Comparison of ENCODE assay signal across 17 mouse cellular contexts in genomic region chr17:10473826-10474384, GRCm38 (mm10).
A peak's percentile ranks its signal among the peaks of the same experiment; 100 is the strongest.
DNase-seq lines count a peak whose midpoint lies in the region; ATAC-seq and TF ChIP-seq lines count a peak whose summit lies in the region.
"Had no signal": no experiment of that assay in that cellular context is flagged by ENCODE, and none has a peak within 500 bp of the region (broad histone marks: within the 10 kb centered on the region; RNA-seq: fewer than 3 reads in every experiment).

No protein-coding gene starts in this region.

- peak; percentile 99 for DNase-seq in heart, adult 11 months
- no peak for DNase-seq in heart, postnatal 36 days
- DNase-seq in heart, adult 2 months, result peak in 1 of 2 experiments; percentile 79
- DNase-seq in adrenal gland, postnatal 25 days, result no peak
- no peak for DNase-seq in thymus, adult 18-20 months
- DNase-seq: cerebellum, adult 18-20 months; liver, embryonic 13.5 days; retina, postnatal 1 day; right cerebral cortex, postnatal 4 days; thymus, postnatal 36 days had no signal

- peak; percentile 94 for TF ChIP-seq EP300 in heart, adult 2 months (IDR thresholded peaks at IDR 0.05; ENCODE audit: insufficient read depth, low read depth, low read length)

- peaks cover 4% of the 10 kb centered on the region for H3K4me1 ChIP-seq in heart, adult 2 months (ENCODE audit: control insufficient read depth, insufficient read depth, low read length)
- peaks cover 28 to 46% of the 10 kb centered on the region in 2 experiments for H3K4me1 ChIP-seq in heart, embryonic 14.5 days (ENCODE audit: control insufficient read depth in 2 of 2, insufficient read depth in 2 of 2, low read length in 2 of 2)
- H3K4me1 ChIP-seq in intestine, embryonic 16.5 days (ENCODE audit: control insufficient read depth, insufficient read depth, low read length), result 0 out of 2 replicates have a peak, but pooled peaks cover 5% of the 10 kb centered on the region
- H3K4me1 ChIP-seq: liver, embryonic 13.5 days; midbrain, embryonic 12.5 days had no signal

- H3K79me2 ChIP-seq in heart, adult 2 months (replicated peaks; ENCODE audit: control insufficient read depth, insufficient read depth, low read length), result no peaks in the 10 kb centered on the region

- WGBS in heart, adult 2 months, result 23% methylated on average over 7 of the region's 7 CpGs
- WGBS in heart, embryonic 14.5 days, result 2% methylated on average over 7 of the region's 7 CpGs
- 32% methylated on average over 7 of the region's 7 CpGs for WGBS in intestine, embryonic 16.5 days

- H3K9me3 ChIP-seq in heart, embryonic 14.5 days (ENCODE audit: control insufficient read depth, low read length), result no peaks in the 10 kb centered on the region
- no peaks in the 10 kb centered on the region for H3K9me3 ChIP-seq in intestine, embryonic 16.5 days (ENCODE audit: control insufficient read depth, low read length)
- H3K9me3 ChIP-seq: forebrain, embryonic 15.5 days; liver, embryonic 13.5 days; lung, embryonic 15.5 days; midbrain, embryonic 12.5 days had no signal

- peak overlapping the region; percentile 7; the same call in 1 of the 2 replicates for H3K4me3 ChIP-seq in heart, adult 2 months
- H3K4me3 ChIP-seq in heart, embryonic 14.5 days (ENCODE audit: control insufficient read depth in 1 of 2, insufficient read depth in 1 of 2, low read depth in 1 of 2, low read length in 2 of 2), result no peak overlapping the region
- no peak overlapping the region for H3K4me3 ChIP-seq in intestine, embryonic 16.5 days (ENCODE audit: low read length)
- H3K4me3 ChIP-seq: erythroblast, embryonic 14.5 days; forebrain, embryonic 15.5 days; liver, embryonic 13.5 days; lung, embryonic 15.5 days; midbrain, embryonic 12.5 days had no signal

- no peaks in the 10 kb centered on the region for H3K36me3 ChIP-seq in heart, adult 2 months (ENCODE audit: control insufficient read depth, insufficient read depth, low read length)
- no peaks in the 10 kb centered on the region for H3K36me3 ChIP-seq in heart, embryonic 14.5 days (ENCODE audit: control insufficient read depth, insufficient read depth, low read length)
- no peaks in the 10 kb centered on the region for H3K36me3 ChIP-seq in intestine, embryonic 16.5 days (ENCODE audit: control insufficient read depth, insufficient read depth, low read length)
- H3K36me3 ChIP-seq: forebrain, embryonic 15.5 days; liver, embryonic 13.5 days; lung, embryonic 15.5 days; midbrain, embryonic 12.5 days had no signal

- H3K9ac ChIP-seq in heart, adult 2 months (ENCODE audit: low read depth, low read length), result no peak overlapping the region
- no peak overlapping the region; the same call in 1 of the 2 replicates for H3K9ac ChIP-seq in heart, embryonic 14.5 days (ENCODE audit: low read length)
- H3K9ac ChIP-seq in intestine, embryonic 16.5 days (ENCODE audit: low read depth, low read length), result no peak overlapping the region
- H3K9ac ChIP-seq: forebrain, embryonic 15.5 days; liver, embryonic 13.5 days; lung, embryonic 15.5 days; midbrain, embryonic 12.5 days had no signal

- intact Hi-C loops in heart, postnatal 36 days (cut with DNase I), result no loop called here
- intact Hi-C loops in heart, adult 2 months (cut with DNase I), result no loop called here

- no peak for TF ChIP-seq CTCF in heart, adult 2 months (IDR thresholded peaks at IDR 0.05)

- H3K27ac ChIP-seq in heart, adult 2 months, result peak overlapping the region; percentile 70
- H3K27ac ChIP-seq in heart, embryonic 14.5 days (replicated peaks in 1 of 2; ENCODE audit: control insufficient read depth in 1 of 2, insufficient read depth in 1 of 2, low read depth in 2 of 2, low read length in 2 of 2), result peak overlapping the region; percentile 94 to 97
- no peak overlapping the region for H3K27ac ChIP-seq in intestine, embryonic 16.5 days (ENCODE audit: low read length)
- H3K27ac ChIP-seq: forebrain, embryonic 15.5 days; kidney, postnatal 0 days; liver, embryonic 13.5 days; lung, embryonic 15.5 days; midbrain, embryonic 12.5 days had no signal

- ATAC-seq in heart, embryonic 14.5 days (ENCODE audit: insufficient number of reproducible peaks, insufficient read depth, low FRiP score, low read depth), result peak; percentile 88
- ATAC-seq in intestine, embryonic 16.5 days, result peak; percentile 50; the same call in 1 of the 2 replicates
- ATAC-seq: forebrain, embryonic 15.5 days had no signal

- no peaks in the 10 kb centered on the region for H3K27me3 ChIP-seq in heart, adult 2 months (ENCODE audit: control insufficient read depth, insufficient read depth, low read length)
- no peaks in the 10 kb centered on the region for H3K27me3 ChIP-seq in heart, embryonic 14.5 days (ENCODE audit: control insufficient read depth, insufficient read depth, low read length)
- H3K27me3 ChIP-seq in intestine, embryonic 16.5 days (replicated peaks; ENCODE audit: control insufficient read depth, insufficient read depth, low read length), result no peaks in the 10 kb centered on the region
- H3K27me3 ChIP-seq: forebrain, embryonic 15.5 days; liver, embryonic 13.5 days; lung, embryonic 15.5 days; midbrain, embryonic 12.5 days had no signal

- TF ChIP-seq POLR2A in heart, adult 2 months (IDR thresholded peaks at IDR 0.05; ENCODE audit: insufficient read depth, low read depth, low read length), result 0 out of 2 replicates have a peak, but pooled peaks have one; percentile 25

- peak overlapping the region; percentile 35 for H3K4me2 ChIP-seq in heart, embryonic 14.5 days (ENCODE audit: low read length)
- H3K4me2 ChIP-seq in intestine, embryonic 16.5 days (ENCODE audit: low read depth, low read length), result no peak overlapping the region
- H3K4me2 ChIP-seq: forebrain, embryonic 15.5 days; liver, embryonic 13.5 days; lung, embryonic 15.5 days; midbrain, embryonic 12.5 days had no signal
